Mouse (Mus musculus): ENCODE results near the gene Stk17b. TPM values are rescaled to one million over a fixed set of nuclear protein-coding genes. Genes with fewer than 3 reads are reported as not detected.
"Not testable (repeated sequence)": the region's sequence is repeated elsewhere in the genome, so short reads cannot be mapped to it uniquely, and the experiment has no call there.

Stk17b gene
- total RNA-seq, 4 experiments from 2014 or later, result 4.0 to 7.2 (median 6.5) TPM

- DNase-seq (ENCODE audit: low spot score in 2 of 2), result no peak
Measured at GRCm38 (mm10) chr1:53782956-53783355, 2.1 kb downstream of the Stk17b start.

GRCm38 (mm10) chr1:53782079-53782478 lies 2.9 kb downstream of the Stk17b start:
- no peak for DNase-seq (ENCODE audit: low spot score in 2 of 2)

GRCm38 (mm10) chr1:53781311-53781710 lies 3.7 kb downstream of the Stk17b start:
- DNase-seq (ENCODE audit: low spot score in 2 of 2), result no peak

GRCm38 (mm10) chr1:53776176-53776905 lies 8.7 kb downstream of the Stk17b start:
- DNase-seq (ENCODE audit: low spot score in 2 of 2), result no peak

- no peak for DNase-seq (ENCODE audit: low spot score in 2 of 2)
Measured at GRCm38 (mm10) chr1:53775545-53775944, 9.5 kb downstream of the Stk17b start.

GRCm38 (mm10) chr1:53775036-53775435 lies 10.0 kb downstream of the Stk17b start:
- no peak for DNase-seq (ENCODE audit: low spot score in 2 of 2)

- no peak for DNase-seq (ENCODE audit: low spot score in 2 of 2)
Measured at GRCm38 (mm10) chr1:53774571-53774970, 10.5 kb downstream of the Stk17b start.

- DNase-seq (ENCODE audit: low spot score in 2 of 2), result no peak
Measured at GRCm38 (mm10) chr1:53773994-53774393, 11.0 kb downstream of the Stk17b start.

GRCm38 (mm10) chr1:53772967-53773366 lies 12.1 kb downstream of the Stk17b start:
- DNase-seq (ENCODE audit: low spot score in 2 of 2), result no peak

GRCm38 (mm10) chr1:53771476-53771875 lies 13.5 kb downstream of the Stk17b start:
- no peak for DNase-seq (ENCODE audit: low spot score in 2 of 2)

- no peak for DNase-seq (ENCODE audit: low spot score in 2 of 2)
Measured at GRCm38 (mm10) chr1:53766112-53766511, 18.9 kb downstream of the Stk17b start.

GRCm38 (mm10) chr1:53757316-53757715 lies 27.7 kb downstream of the Stk17b start:
- no peak for DNase-seq (ENCODE audit: low spot score in 2 of 2)

- DNase-seq (ENCODE audit: low spot score in 2 of 2), result not testable (repeated sequence)
Measured at GRCm38 (mm10) chr1:53753501-53753900, 31.5 kb downstream of the Stk17b start.

GRCm38 (mm10) chr1:53751144-53751543 lies 33.9 kb downstream of the Stk17b start:
- DNase-seq (ENCODE audit: low spot score in 2 of 2), result no peak

GRCm38 (mm10) chr1:53750697-53751096 lies 34.3 kb downstream of the Stk17b start:
- not testable (repeated sequence) for DNase-seq (ENCODE audit: low spot score in 2 of 2)

GRCm38 (mm10) chr1:53749881-53750385 lies 35.1 kb downstream of the Stk17b start:
- DNase-seq (ENCODE audit: low spot score in 2 of 2), result not testable (repeated sequence)

GRCm38 (mm10) chr1:53748571-53748970 lies 36.5 kb downstream of the Stk17b start:
- no peak for DNase-seq (ENCODE audit: low spot score in 2 of 2)

GRCm38 (mm10) chr1:53746001-53746400 lies 39.0 kb downstream of the Stk17b start:
- no peak for DNase-seq (ENCODE audit: low spot score in 2 of 2)

- DNase-seq (ENCODE audit: low spot score in 2 of 2), result no peak
Measured at GRCm38 (mm10) chr1:53741742-53742458, 43.1 kb downstream of the Stk17b start.

- no peak for DNase-seq (ENCODE audit: low spot score in 2 of 2)
Measured at GRCm38 (mm10) chr1:53740777-53741336, 44.2 kb downstream of the Stk17b start.

- not testable (repeated sequence) for DNase-seq (ENCODE audit: low spot score in 2 of 2)
Measured at GRCm38 (mm10) chr1:53740077-53740776, 44.8 kb downstream of the Stk17b start.

- no peak for DNase-seq (ENCODE audit: low spot score in 2 of 2)
Measured at GRCm38 (mm10) chr1:53736583-53736982, 48.4 kb downstream of the Stk17b start.

All from gastrocnemius, adult 8-10 months (tissue).